Mouse (Mus musculus) intestine, embryonic 14.5 days (tissue): ENCODE measurements around the gene Ramp2. TPM values are rescaled to one million over a fixed set of nuclear protein-coding genes. Genes with fewer than 3 reads are reported as not detected.

ENCODE experiments used
- ATAC-seq: fragments of 200-750 bp; cut with Nextera tagmentation; replicated peaks from 2 replicates; pipeline ENCODE4 v1.8.0; 2017; ENCODE audit warnings: low read depth, moderate number of reproducible peaks, moderate TSS enrichment, moderate library complexity; ENCODE audit not compliant: low FRiP score, low TSS enrichment
- DNase-seq: peaks from one replicate; pipeline ENCODE4 v3.0.0-alpha.2; 2018; ENCODE audit warnings: low spot score
- H3K27ac ChIP-seq: fragments of 300-500 bp; sonication (generic); 2 replicates; pipeline ENCODE4 v1.5.1; 2014; ENCODE audit warnings: low read depth, mild to moderate bottlenecking, control low read depth
- H3K27me3 ChIP-seq: fragments of 300-500 bp; sonication (generic); replicated peaks from 2 replicates; pipeline ENCODE4 v1.6.1; 2014; ENCODE audit warnings: low read length, control low read depth; ENCODE audit not compliant: control insufficient read depth, insufficient read depth
- H3K36me3 ChIP-seq: fragments of 300-500 bp; sonication (generic); 2 replicates; pipeline ENCODE4 v1.6.1; 2014; ENCODE audit warnings: low read length, control low read depth; ENCODE audit not compliant: control insufficient read depth, insufficient read depth
- H3K4me1 ChIP-seq: fragments of 300-500 bp; sonication (generic); replicated peaks from 2 replicates; pipeline ENCODE4 v1.6.1; 2014; ENCODE audit warnings: low read length, control low read depth, mixed read lengths; ENCODE audit not compliant: control insufficient read depth, insufficient read depth
- H3K4me2 ChIP-seq: fragments of 300-500 bp; sonication (generic); 2 replicates; pipeline ENCODE4 v1.6.1; 2014; ENCODE audit warnings: low read length
- H3K4me3 ChIP-seq: fragments of 300-500 bp; sonication (generic); 2 replicates; pipeline ENCODE4 v1.5.1; 2014; ENCODE audit warnings: low read depth, low read length, control low read depth, mixed read lengths
- H3K9ac ChIP-seq: fragments of 300-500 bp; sonication (generic); 2 replicates; pipeline ENCODE4 v1.6.1; 2014; ENCODE audit warnings: mild to moderate bottlenecking, low read length
- H3K9me3 ChIP-seq: fragments of 300-500 bp; sonication (generic); 2 replicates; pipeline ENCODE4 v1.6.1; 2016; ENCODE audit warnings: low read length, control low read depth; ENCODE audit not compliant: control insufficient read depth
- WGBS: fragments of 180-500 bp; shearing (Covaris S2); extraction: QIAGEN DNeasy Blood & Tissue Kit; methylation state at CpG from one replicate; pipeline ENCODE4 v1.1.7; 2014; 5-methylcytosine and 5-hydroxymethylcytosine counted together
- polyA plus RNA-seq: library from polyadenylated mRNA; unstranded; fragments of >200 nt; fragmentation: Nextera tagmentation; extraction: Ambion mirVana; gene quantifications from 2 replicates; pipeline ENCODE4 v1.2.1, GENCODE M21; 2014

Gene Ramp2
- polyA plus RNA-seq, 1 experiment from 2014 or later = 122 TPM

DNA sequence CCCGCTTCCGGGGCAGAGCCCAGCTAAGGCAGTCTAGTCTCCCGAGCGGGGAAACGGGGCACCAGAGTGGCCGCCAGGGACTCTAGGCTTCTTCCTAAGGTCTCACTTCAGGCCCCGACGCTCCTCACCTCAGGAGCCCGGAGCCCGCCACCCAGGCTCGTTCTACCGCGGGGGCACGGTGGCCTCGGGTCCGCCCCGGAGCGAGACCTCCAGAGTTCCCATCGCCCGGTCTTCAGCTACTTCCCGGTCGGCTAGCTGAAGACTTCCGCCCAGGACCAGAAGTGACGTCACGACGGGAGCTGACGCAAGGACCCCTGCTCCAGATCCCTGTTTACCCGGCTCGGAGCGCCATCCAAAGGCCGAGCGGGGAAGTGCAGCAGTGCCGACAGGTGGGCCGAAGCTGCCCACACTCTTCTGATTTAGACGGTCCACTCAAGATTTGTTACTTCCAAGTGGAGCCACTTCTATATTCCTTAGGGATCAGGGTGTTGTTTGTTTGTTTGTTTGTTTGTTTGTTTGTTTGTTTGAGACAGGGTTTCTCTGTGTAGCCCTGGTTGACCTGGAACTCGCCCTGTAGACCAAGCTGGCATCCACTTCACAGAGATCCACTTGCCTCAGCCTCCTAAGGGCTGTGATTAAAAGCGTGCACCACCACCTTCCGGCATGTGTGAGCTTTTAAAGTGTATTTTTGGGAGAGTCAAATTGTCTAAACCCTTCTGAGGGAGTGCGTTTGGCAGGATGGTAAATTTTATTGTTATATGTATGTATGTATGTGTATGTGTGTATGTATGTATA, 56.4 kb downstream of the Ramp2 start, which contains the start of gene Becn1:
Gene Becn1, minus strand, starts transcription at position 283 of the 795 bp plus-strand sequence.
- peak; percentile 99 for DNase-seq
- peak; percentile 96 for ATAC-seq
- peak within 1 kb of the TSS; percentile 43 for H3K27ac ChIP-seq
- no peaks in the 10 kb centered on the region for H3K27me3 ChIP-seq
- H3K36me3 ChIP-seq = peaks cover 16% of the 10 kb centered on the region
- no peaks in the 10 kb centered on the region for H3K9me3 ChIP-seq
- peak within 1 kb of the TSS; percentile 96 for H3K4me3 ChIP-seq
- H3K9ac ChIP-seq = peak within 1 kb of the TSS; percentile 82
- peak within 1 kb of the TSS; percentile 99 for H3K4me2 ChIP-seq
- H3K4me1 ChIP-seq = peaks cover 10% of the 10 kb centered on the region
- 6% methylated on average over 39 of the region's 39 CpGs for WGBS

DNA sequence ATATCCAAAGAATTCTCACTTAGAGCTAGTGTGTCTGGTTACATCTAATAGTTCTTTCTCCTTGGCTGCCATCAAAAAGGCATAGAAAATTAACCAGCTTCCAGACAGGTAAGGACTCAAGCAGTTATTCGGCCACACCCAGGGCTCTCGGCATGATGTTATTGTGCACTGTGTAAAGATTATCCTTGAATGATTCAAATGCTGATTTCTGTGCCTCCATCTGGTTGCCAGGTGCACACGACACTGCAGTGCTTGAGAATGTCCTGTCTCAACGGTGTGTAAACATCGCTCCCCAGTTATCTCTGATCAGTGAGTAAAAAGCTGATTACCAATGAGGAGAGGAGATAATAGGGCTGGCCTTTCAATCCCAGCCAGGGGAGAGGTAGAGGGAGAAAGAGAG, 61.9 kb downstream of the Ramp2 start:
- Histone ChIP-seq H3K4me3 (no peak overlapping the region), H3K9ac (no peak overlapping the region), H3K27ac (no peak overlapping the region), H3K27me3 (no peaks in the 10 kb centered on the region), H3K9me3 (no peaks in the 10 kb centered on the region), H3K4me1 (no peaks in the 10 kb centered on the region), H3K36me3 (no peaks in the 10 kb centered on the region), H3K4me2 (no peak overlapping the region)
- DNase-seq (no peak), ATAC-seq (0 out of 2 replicates have a peak, but pooled peaks have one; percentile 64)
- 25% methylated on average over 5 of the region's 5 CpGs for WGBS

Other genes with a start within 250 kb of the Ramp2 start
- 30.6 and 32.5 TPM in 2 replicates for gene Atp6v0a1, start 236.6 kb upstream of the Ramp2 start, polyA plus RNA-seq
- 11.5 and 12.7 TPM in 2 replicates for gene Naglu, start 176.0 kb upstream of the Ramp2 start, polyA plus RNA-seq
- gene Hsd17b1, start 167.6 kb upstream of the Ramp2 start, polyA plus RNA-seq = not detected in 2 replicates
- gene Coasy, start 163.5 kb upstream of the Ramp2 start, polyA plus RNA-seq = 39.7 and 45.5 TPM in 2 replicates
- gene Mlx, start 158.8 kb upstream of the Ramp2 start, polyA plus RNA-seq = 43.6 and 48.0 TPM in 2 replicates
- gene Psmc3ip, start 150.6 kb upstream of the Ramp2 start, polyA plus RNA-seq = 29.1 and 38.1 TPM in 2 replicates
- 7.2 and 8.0 TPM in 2 replicates for gene Retreg3, start 126.1 kb upstream of the Ramp2 start, polyA plus RNA-seq
- 71.2 and 73.8 TPM in 2 replicates for gene Tubg1, start 126.1 kb upstream of the Ramp2 start, polyA plus RNA-seq
- gene Tubg2, start 90.1 kb upstream of the Ramp2 start, polyA plus RNA-seq = 5.8 and 7.4 TPM in 2 replicates
- 1.2 and 1.4 TPM in 2 replicates for gene Cntnap1, start 75.5 kb upstream of the Ramp2 start, polyA plus RNA-seq
- 12.8 and 13.8 TPM in 2 replicates for gene Plekhh3, start 74.7 kb upstream of the Ramp2 start, polyA plus RNA-seq
- gene Ccr10, start 70.6 kb upstream of the Ramp2 start, polyA plus RNA-seq = 0.23 TPM in 1 of 2 replicates, not detected in the other
- 20.2 and 21.8 TPM in 2 replicates for gene Ezh1, start 19.6 kb upstream of the Ramp2 start, polyA plus RNA-seq
- gene Vps25, start 7.7 kb downstream of the Ramp2 start, polyA plus RNA-seq = 143 and 150 TPM in 2 replicates
- gene Wnk4, start 14.5 kb downstream of the Ramp2 start, polyA plus RNA-seq = 12.6 and 14.4 TPM in 2 replicates
- gene Cntd1, start 33.0 kb downstream of the Ramp2 start, polyA plus RNA-seq = 1.1 TPM in 2 replicates
- gene Coa3, start 33.1 kb downstream of the Ramp2 start, polyA plus RNA-seq = 260 and 265 TPM in 2 replicates
- gene Becn1, start 56.3 kb downstream of the Ramp2 start, polyA plus RNA-seq = 141 and 155 TPM in 2 replicates
- 112 and 118 TPM in 2 replicates for gene Psme3, start 70.2 kb downstream of the Ramp2 start, polyA plus RNA-seq
- gene Aoc2, start 79.0 kb downstream of the Ramp2 start, polyA plus RNA-seq = 1.4 and 1.8 TPM in 2 replicates
- 1.9 and 2.3 TPM in 2 replicates for gene Aoc3, start 84.6 kb downstream of the Ramp2 start, polyA plus RNA-seq
- not detected in 2 replicates for gene G6pc, start 121.5 kb downstream of the Ramp2 start, polyA plus RNA-seq
- gene Aarsd1, start 171.6 kb downstream of the Ramp2 start, polyA plus RNA-seq = 78.9 and 80.2 TPM in 2 replicates
- 8.6 and 9.6 TPM in 2 replicates for gene Gm27029, start 178.8 kb downstream of the Ramp2 start, polyA plus RNA-seq
- 13.5 and 14.5 TPM in 2 replicates for gene Rundc1, start 179.1 kb downstream of the Ramp2 start, polyA plus RNA-seq
- 16.3 and 17.9 TPM in 2 replicates for gene Ptges3l, start 179.3 kb downstream of the Ramp2 start, polyA plus RNA-seq
- 412 and 439 TPM in 2 replicates for gene Rpl27, start 196.3 kb downstream of the Ramp2 start, polyA plus RNA-seq
- gene Ifi35, start 202.4 kb downstream of the Ramp2 start, polyA plus RNA-seq = 16.9 and 18.3 TPM in 2 replicates
- 15.9 and 16.7 TPM in 2 replicates for gene Rnd2, start 219.0 kb downstream of the Ramp2 start, polyA plus RNA-seq
- gene Vat1, start 220.2 kb downstream of the Ramp2 start, polyA plus RNA-seq = 50.7 and 60.0 TPM in 2 replicates